Mouse (Mus musculus) olfactory bulb, adult 2 months (tissue): ENCODE measurements around the gene Pofut2.

Source experiments
- CTCF ChIP-seq: fragments of 200-500 bp; IDR thresholded peaks from 2 replicates; pipeline ENCODE4 v1.5.1; 2012; ENCODE audit warnings: low read depth, mild to moderate bottlenecking, low read length, moderate library complexity; ENCODE audit not compliant: insufficient read depth
- POLR2A ChIP-seq: fragments of 200-500 bp; IDR thresholded peaks from 2 replicates; pipeline ENCODE4 v1.6.1; 2012; ENCODE audit warnings: mild to moderate bottlenecking, low read depth, low read length, moderate library complexity; ENCODE audit not compliant: insufficient read depth

DNA sequence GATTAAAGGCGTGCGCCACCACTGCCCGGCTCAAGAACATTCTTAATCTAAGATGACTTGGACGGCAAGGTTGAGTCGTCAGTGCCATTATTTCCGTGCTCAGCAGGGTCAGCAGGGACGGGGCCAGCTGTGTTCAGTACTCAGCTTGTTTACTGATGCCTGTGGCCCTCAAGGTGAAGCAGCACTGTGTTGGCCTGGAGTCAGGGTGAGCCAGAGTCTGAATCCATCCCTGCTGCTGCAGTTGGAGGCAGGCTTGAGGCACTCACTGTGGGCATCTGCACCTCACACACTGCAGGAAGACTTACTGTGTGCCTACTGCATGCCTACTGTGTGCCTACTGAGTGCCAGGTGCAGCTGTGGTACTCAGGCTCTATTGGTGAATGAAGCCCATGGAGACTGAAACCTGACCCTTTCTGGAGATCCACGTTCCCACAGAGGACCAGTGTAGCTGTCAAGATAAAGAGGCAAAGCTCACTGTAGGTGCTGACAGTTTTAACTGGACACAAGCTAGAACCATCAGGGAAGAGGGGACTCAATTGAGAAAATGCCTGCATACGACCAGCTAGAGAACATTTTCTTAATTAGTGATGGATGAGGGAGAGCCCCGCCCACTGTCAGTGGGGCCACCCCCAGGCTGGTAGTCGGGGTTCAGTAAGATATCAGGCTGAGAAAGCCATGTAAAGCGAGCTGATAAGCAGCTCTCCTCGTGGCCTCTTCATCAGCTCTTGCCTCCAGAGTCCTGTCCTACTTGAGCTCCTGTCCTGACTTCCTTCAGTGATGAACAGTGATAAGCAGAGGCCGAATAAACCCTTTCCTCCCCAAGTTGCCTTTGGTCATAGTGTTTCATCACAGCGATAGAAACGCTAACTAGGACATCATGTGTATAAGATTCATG is 26.9 kb upstream of the Pofut2 start:
- TF ChIP-seq POLR2A (no peak), CTCF (no peak)
